Comparison of ENCODE assay signal across 9 mouse cellular contexts in the genomic region with DNA sequence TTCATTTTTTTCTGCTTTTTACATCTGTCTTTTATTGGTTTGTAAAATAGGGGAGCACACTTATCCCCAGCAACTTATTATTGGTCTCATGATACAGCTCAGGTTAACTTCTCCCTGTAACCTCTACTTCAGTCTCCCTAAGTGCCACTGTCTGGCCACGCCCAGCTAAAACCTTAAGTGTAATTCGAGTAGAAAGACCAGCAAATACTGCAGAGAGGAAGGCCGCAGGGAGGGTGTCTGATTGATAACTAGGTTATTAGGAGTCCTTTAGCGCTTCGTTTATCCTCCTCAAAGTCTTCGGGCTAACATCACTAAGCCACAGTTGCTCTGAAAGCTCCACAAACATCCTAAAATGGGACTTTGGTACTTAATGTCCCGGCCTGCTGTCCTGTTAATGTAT. TPM values are rescaled to one million over a fixed set of nuclear protein-coding genes. Genes with fewer than 3 reads are reported as not detected.
A peak's percentile ranks its signal among the peaks of the same experiment; 100 is the strongest.
DNase-seq lines count a peak whose midpoint lies in the region; ATAC-seq and TF ChIP-seq lines count a peak whose summit lies in the region.
"Had no signal": no experiment of that assay in that cellular context is flagged by ENCODE, and none has a peak within 500 bp of the region (broad histone marks: within the 10 kb centered on the region; RNA-seq: fewer than 3 reads in every experiment).

No protein-coding gene starts in this region.

- peak overlapping the region; percentile 94 for H3K4me2 ChIP-seq in kidney, embryonic 15.5 days
- H3K4me2 ChIP-seq in hindbrain, embryonic 15.5 days, result peak overlapping the region; percentile 98
- H3K4me2 ChIP-seq in midbrain, embryonic 15.5 days, result peak overlapping the region; percentile 98

- WGBS in kidney, embryonic 15.5 days, result 3% methylated on average over 7 of the region's 7 CpGs
- WGBS in hindbrain, embryonic 15.5 days, result 5% methylated on average over 7 of the region's 7 CpGs
- 3% methylated on average over 7 of the region's 7 CpGs for WGBS in midbrain, embryonic 15.5 days
- 18% methylated on average over 7 of the region's 7 CpGs for WGBS in cerebellum, adult 2 months

- ATAC-seq in kidney, embryonic 15.5 days (replicated peaks; ENCODE audit: low FRiP score), result peak; percentile 79
- ATAC-seq in hindbrain, embryonic 15.5 days (ENCODE audit: low FRiP score, low read depth), result no peak
- 0 out of 2 replicates have a peak, but pooled peaks have one; percentile 2 for ATAC-seq in midbrain, embryonic 15.5 days (replicated peaks)
- ATAC-seq in frontal cortex, adult (ENCODE audit: low TSS enrichment), result no peak

- no peak for DNase-seq in kidney, postnatal 36 days
- peak; percentile 58 for DNase-seq in embryo, embryonic 10.5 days (ENCODE audit: low spot score)
- DNase-seq in left cerebral cortex, adult 8-10 months (ENCODE audit: low spot score in 2 of 2), result no peak
- DNase-seq in cerebellum, adult 2 months, result no peak

- H3K36me3 ChIP-seq in kidney, embryonic 15.5 days, result no peaks in the 10 kb centered on the region
- no peaks in the 10 kb centered on the region for H3K36me3 ChIP-seq in hindbrain, embryonic 15.5 days
- H3K36me3 ChIP-seq in midbrain, embryonic 15.5 days (replicated peaks), result no peaks in the 10 kb centered on the region

- no peak for TF ChIP-seq POLR2A in cerebellum, adult 2 months (IDR thresholded peaks at IDR 0.05; ENCODE audit: borderline replicate concordance, insufficient read depth, low read length)

- H3K27ac ChIP-seq in kidney, embryonic 15.5 days, result no peak overlapping the region
- H3K27ac ChIP-seq in hindbrain, embryonic 15.5 days (replicated peaks), result no peak overlapping the region
- H3K27ac ChIP-seq in midbrain, embryonic 15.5 days, result no peak overlapping the region
- H3K27ac ChIP-seq in cerebellum, adult 2 months (ENCODE audit: insufficient read depth, low read length), result no peak overlapping the region

- H3K4me1 ChIP-seq in kidney, embryonic 15.5 days, result peaks cover 10% of the 10 kb centered on the region
- H3K4me1 ChIP-seq in hindbrain, embryonic 15.5 days (replicated peaks), result peaks cover 10% of the 10 kb centered on the region
- peaks cover 4% of the 10 kb centered on the region for H3K4me1 ChIP-seq in midbrain, embryonic 15.5 days
- no peaks in the 10 kb centered on the region for H3K4me1 ChIP-seq in cerebellum, adult 2 months (ENCODE audit: control insufficient read depth, insufficient read depth, low read length)

- H3K27me3 ChIP-seq in kidney, embryonic 15.5 days, result peaks cover 32% of the 10 kb centered on the region
- H3K27me3 ChIP-seq in hindbrain, embryonic 15.5 days, result peaks cover 23% of the 10 kb centered on the region
- peaks cover 22% of the 10 kb centered on the region for H3K27me3 ChIP-seq in midbrain, embryonic 15.5 days (replicated peaks)
- H3K27me3 ChIP-seq in cerebellum, adult 2 months (ENCODE audit: control insufficient read depth, insufficient read depth, low read length), result no peaks in the 10 kb centered on the region; the same call in 1 of the 2 replicates

- no peaks in the 10 kb centered on the region for H3K9me3 ChIP-seq in kidney, embryonic 15.5 days (replicated peaks)
- no peaks in the 10 kb centered on the region for H3K9me3 ChIP-seq in hindbrain, embryonic 15.5 days
- H3K9me3 ChIP-seq in midbrain, embryonic 15.5 days, result no peaks in the 10 kb centered on the region

- TF ChIP-seq CTCF in cerebellum, adult 2 months (IDR thresholded peaks at IDR 0.05; ENCODE audit: borderline replicate concordance, insufficient read depth, low read depth, low read length), result no peak

- peak overlapping the region; percentile 58 for H3K4me3 ChIP-seq in kidney, embryonic 15.5 days (replicated peaks)
- peak overlapping the region; percentile 74 for H3K4me3 ChIP-seq in hindbrain, embryonic 15.5 days
- H3K4me3 ChIP-seq in midbrain, embryonic 15.5 days, result peak overlapping the region; percentile 82
- H3K4me3 ChIP-seq in cerebellum, adult 2 months (replicated peaks; ENCODE audit: insufficient read depth, low read depth, low read length), result no peak overlapping the region

- H3K9ac ChIP-seq in kidney, embryonic 15.5 days, result 0 out of 2 replicates have a peak overlapping the region, but pooled peaks have one; percentile 44
- H3K9ac ChIP-seq in hindbrain, embryonic 15.5 days, result peak overlapping the region; percentile 56; the same call in 1 of the 2 replicates
- H3K9ac ChIP-seq in midbrain, embryonic 15.5 days, result peak overlapping the region; percentile 48; the same call in 1 of the 2 replicates

RNA-seq across cellular contexts. Expression of gene Areg, which starts 0.4 kb away (rescaled TPM):
- not detected in 2 replicates for polyA plus RNA-seq in kidney, embryonic 15.5 days (2015; fragmentation: Nextera tagmentation; extraction: Ambion mirVana)
- 0.36 and 0.60 TPM in 2 replicates for polyA plus RNA-seq in hindbrain, embryonic 15.5 days (2015; fragmentation: Nextera tagmentation; extraction: Ambion mirVana)
- 0.14 and 0.36 TPM in 2 replicates for polyA plus RNA-seq in midbrain, embryonic 15.5 days (2015; fragmentation: Nextera tagmentation; extraction: Ambion mirVana)
- not detected for total RNA-seq in left cerebral cortex, adult 8-10 months (2022)
- 0.08 TPM in 2 replicates for polyA plus RNA-seq in cerebellum, adult 2 months (2012; rRNA removed)
- total RNA-seq: gastrocnemius, postnatal 36 days had no signal

Comparison
In these comparisons a context has a peak if more than half of its experiments do, and no peak if none do; other contexts are left out.
1. ATAC-seq: peak in kidney, embryonic 15.5 days (single experiment) and midbrain, embryonic 15.5 days (single experiment); none in hindbrain, embryonic 15.5 days (single experiment) and frontal cortex, adult (single experiment).
2. Peak in every context shown above with its lines, with median percentiles within 50 percentile points of each other: H3K4me2 ChIP-seq and H3K9ac ChIP-seq.